Mouse (Mus musculus) bone marrow macrophage, adult 2 months (primary cell): ENCODE results near the gene Cyp8b1.

Experiments used
- CTCF ChIP-seq: IDR thresholded peaks from 2 replicates; pipeline ENCODE4 v1.5.1; 2012; ENCODE audit warnings: low read depth, mild to moderate bottlenecking, low read length, moderate library complexity
- POLR2A ChIP-seq: IDR thresholded peaks from 2 replicates; pipeline ENCODE4 v1.6.1; 2012; ENCODE audit warnings: mild to moderate bottlenecking, low read depth, low read length, borderline replicate concordance

DNA sequence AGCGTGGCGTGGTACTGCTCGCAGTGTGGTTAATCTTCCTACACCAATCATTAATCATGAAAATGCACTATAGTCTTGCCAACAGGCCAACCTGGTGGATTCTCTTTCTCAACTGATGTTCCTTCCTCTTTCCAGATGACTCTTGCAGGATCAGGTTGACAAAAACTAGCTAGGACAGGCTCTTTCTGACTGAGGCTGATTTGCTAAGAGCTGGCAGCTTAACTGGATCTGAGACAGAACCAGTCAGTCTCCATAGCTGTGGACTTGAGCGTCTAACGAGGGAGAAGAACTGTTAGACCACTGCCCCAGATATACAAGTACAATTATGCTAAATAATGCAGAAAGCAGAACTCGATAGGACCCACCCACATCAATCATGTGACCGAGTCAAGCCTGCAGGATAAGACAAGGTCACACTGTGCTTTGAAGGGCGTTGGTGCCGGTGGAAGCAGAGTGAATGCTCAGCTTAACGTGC, 3.0 kb upstream of the Cyp8b1 start:
- TF ChIP-seq CTCF (no peak), POLR2A (no peak)
